Comparison of ENCODE assay signal across 8 mouse cellular contexts in genomic region chr6:34780231-34780942, GRCm38 (mm10). TPM values are rescaled to one million over a fixed set of nuclear protein-coding genes. Genes with fewer than 3 reads are reported as not detected.
DNase-seq lines count a peak whose midpoint lies in the region; ATAC-seq and TF ChIP-seq lines count a peak whose summit lies in the region.

Gene Agbl3, plus strand, starts transcription at chr6:34780432.

- no peaks in the 10 kb centered on the region for H3K9me3 ChIP-seq in forebrain, embryonic 15.5 days

- peak within 1 kb of the TSS; percentile 63 for H3K4me2 ChIP-seq in forebrain, embryonic 15.5 days (replicated peaks)

- under 1% methylated on average over 79 of the region's 81 CpGs for WGBS in forebrain, embryonic 15.5 days
- under 1% methylated on average over 81 of the region's 81 CpGs for WGBS in lung, adult 2 months

- intact Hi-C loops in heart, postnatal 25 days (cut with DNase I): loop anchor here (1.0 to 5.0 kb wide), 3 partner anchors 82 to 127 kb away; partner anchors contain the start of genes Cyren and Tmem140

- peak within 1 kb of the TSS; percentile 83 for H3K9ac ChIP-seq in forebrain, embryonic 15.5 days (replicated peaks)

- peak within 1 kb of the TSS; percentile 71 for H3K4me3 ChIP-seq in forebrain, embryonic 15.5 days
- peak within 1 kb of the TSS; percentile 93 for H3K4me3 ChIP-seq in lung, adult 2 months (replicated peaks; ENCODE audit: extremely low read depth, low read depth, low read length)

- peak; percentile 73; the same call in 1 of the 2 replicates for TF ChIP-seq POLR2A in lung, adult 2 months (IDR thresholded peaks at IDR 0.05; ENCODE audit: borderline replicate concordance, extremely low read depth, low read depth, low read length)

- peak; percentile 96 for ATAC-seq in forebrain, embryonic 15.5 days (replicated peaks)
- peak; percentile 90 for ATAC-seq in neutrophil, adult 5-6 weeks (ENCODE audit: extremely low read depth, insufficient number of reproducible peaks, low FRiP score, poor library complexity, severe bottlenecking)

- no peak for TF ChIP-seq CTCF in lung, adult 2 months (IDR thresholded peaks at IDR 0.05; ENCODE audit: insufficient read depth, low read length)

- peak within 1 kb of the TSS; percentile 96 for H3K27ac ChIP-seq in forebrain, embryonic 15.5 days (replicated peaks)

- no peaks in the 10 kb centered on the region for H3K36me3 ChIP-seq in forebrain, embryonic 15.5 days

- peak; percentile 97 for DNase-seq in ES-CJ7 (ENCODE audit: low read depth, low spot score)
- peak; percentile 93 for DNase-seq in cerebellum, adult 11-12 months
- DNase-seq in heart, postnatal 25 days (ENCODE audit: low spot score): peak; percentile 87
- peak; percentile 88 to 95 for DNase-seq in layer of hippocampus, adult 18-20 months (ENCODE audit: low spot score in 2 of 2)
- peak; percentile 96 for DNase-seq in lung, adult 2 months
- peak; percentile 85 to 92 for DNase-seq in thymus, adult 18-20 months

- H3K27me3 ChIP-seq in forebrain, embryonic 15.5 days: no peaks in the 10 kb centered on the region

- peaks cover 6% of the 10 kb centered on the region for H3K4me1 ChIP-seq in forebrain, embryonic 15.5 days
- H3K4me1 ChIP-seq in lung, adult 2 months (ENCODE audit: control insufficient read depth, insufficient read depth, low read length): no peaks in the 10 kb centered on the region

RNA-seq across cellular contexts. Expression of gene Agbl3, which starts in this region (rescaled TPM):
- polyA plus RNA-seq in forebrain, embryonic 15.5 days (2015; fragmentation: Nextera tagmentation; extraction: Ambion mirVana): 8.9 and 10.9 TPM in 2 replicates
- total RNA-seq in heart, postnatal 25 days (2021): 1 to 10 TPM; 3.2 to 3.9 TPM
- 10 to 100 TPM; 13.5 to 13.7 TPM for total RNA-seq in layer of hippocampus, adult 18-20 months (2021)
- 3.8 and 5.1 TPM in 2 replicates for polyA plus RNA-seq in lung, adult 2 months (2012; rRNA removed)
- total RNA-seq in neutrophil, adult 5-6 weeks (2017): 6.1 and 6.9 TPM in 2 replicates

Comparison
In these comparisons a context has a peak if more than half of its experiments do, and no peak if none do; other contexts are left out.
1. Peak in every context shown above with its lines: DNase-seq, ATAC-seq, H3K4me3 ChIP-seq and H3K27ac ChIP-seq.